Mouse (Mus musculus): ENCODE measurements around the gene Gtf3c4.

Gene Gtf3c4

GRCm38 (mm10) chr2:28840222-28840951, at the start of gene Gtf3c4, which contains the start of gene Ddx31:
Gtf3c4 (minus strand) TSS chr2:28840360.
Ddx31 (plus strand) TSS chr2:28840406.
- peak; percentile 94 for DNase-seq (ENCODE audit: low read depth, low spot score)

GRCm38 (mm10) chr2:28884914-28885313, 44.8 kb upstream of the Gtf3c4 start:
- no peak for DNase-seq (ENCODE audit: low read depth, low spot score)

GRCm38 (mm10) chr2:28882826-28883485, 42.8 kb upstream of the Gtf3c4 start:
- no peak for DNase-seq (ENCODE audit: low read depth, low spot score)

DNA sequence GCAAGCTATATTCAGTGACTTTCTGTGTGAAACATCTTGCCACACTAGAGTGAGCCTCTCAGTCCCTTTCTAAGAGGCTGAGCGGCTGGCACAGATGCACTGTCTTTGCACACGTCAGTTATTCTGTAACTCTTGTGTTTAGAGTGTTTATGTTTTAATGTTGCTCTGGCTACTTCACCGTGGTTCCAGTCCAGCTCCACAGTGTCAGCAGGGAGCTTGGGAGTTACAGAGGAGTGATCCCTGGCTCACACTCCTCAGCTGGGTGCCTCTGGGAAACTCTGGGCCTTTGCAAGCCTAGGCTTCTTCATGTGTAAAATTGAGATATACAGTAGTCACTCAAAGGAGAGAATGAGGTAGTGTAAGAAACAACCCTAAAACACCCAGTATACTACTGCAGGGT, 41.9 kb upstream of the Gtf3c4 start:
- no peak for DNase-seq (ENCODE audit: low read depth, low spot score)

DNA sequence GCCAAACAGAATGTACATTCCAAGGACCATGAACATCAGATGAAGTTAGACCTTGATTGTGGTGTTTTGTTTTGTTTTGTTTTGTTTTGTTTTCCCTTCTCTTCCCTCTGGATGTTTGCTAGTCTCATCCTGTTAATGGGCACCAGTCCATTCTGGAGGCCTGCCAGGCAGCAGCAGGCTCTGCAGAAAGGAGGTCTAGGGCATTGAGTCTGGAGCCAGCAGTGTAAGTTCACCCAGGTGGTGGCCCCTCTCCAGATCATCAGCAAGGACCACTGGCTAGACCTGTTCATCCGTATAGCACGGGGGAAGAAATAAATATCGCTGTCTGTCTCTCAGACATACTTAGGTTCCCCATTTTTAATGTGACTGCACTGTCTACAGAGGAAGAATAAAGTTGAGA, 41.1 kb upstream of the Gtf3c4 start:
- DNase-seq (ENCODE audit: low read depth, low spot score) = no peak

DNA sequence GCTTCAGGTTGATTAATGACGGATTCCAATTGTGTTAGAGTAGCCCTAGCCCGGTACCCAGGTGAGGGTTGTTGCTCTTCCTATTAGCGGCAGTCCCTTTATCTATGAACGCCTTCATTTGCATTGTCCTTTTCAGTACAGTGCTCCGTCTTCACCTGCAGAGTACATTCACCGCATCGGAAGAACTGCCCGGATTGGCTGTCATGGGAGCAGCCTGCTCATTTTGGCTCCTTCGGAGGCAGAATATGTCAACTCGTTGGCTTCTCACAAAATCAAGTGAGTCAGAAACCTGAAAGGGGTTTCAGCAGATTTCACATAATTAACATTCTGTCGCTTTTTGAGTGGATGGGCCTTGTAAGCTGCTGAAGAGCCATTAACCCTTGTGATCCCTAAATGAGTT, 35.4 kb upstream of the Gtf3c4 start:
- DNase-seq (ENCODE audit: low read depth, low spot score) = no peak

- DNase-seq (ENCODE audit: low read depth, low spot score) = no peak
Measured at GRCm38 (mm10) chr2:28867495-28867894, 27.3 kb upstream of the Gtf3c4 start.

DNA sequence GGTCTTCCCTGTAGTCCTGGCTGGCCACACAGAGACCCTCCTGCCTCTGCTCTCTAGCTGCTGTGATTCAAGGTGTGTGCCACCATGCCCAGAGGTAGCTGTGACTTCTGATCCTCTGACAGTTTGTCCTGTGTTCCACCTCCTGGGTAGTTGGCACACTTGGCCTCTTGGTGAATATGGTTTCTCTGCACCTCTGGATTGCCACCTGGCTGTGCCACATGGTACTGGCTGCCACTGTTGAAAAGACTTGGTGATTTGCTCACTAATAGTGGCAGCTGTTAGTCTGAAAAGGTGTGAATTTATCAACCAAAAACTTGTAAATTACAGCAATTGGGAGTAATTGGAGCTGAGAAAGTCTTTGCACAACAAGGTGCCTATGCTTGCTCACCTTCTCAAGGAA, 23.7 kb upstream of the Gtf3c4 start:
- DNase-seq (ENCODE audit: low read depth, low spot score) = peak; percentile 10

- DNase-seq (ENCODE audit: low read depth, low spot score) = no peak
Measured at GRCm38 (mm10) chr2:28860678-28861423, 20.7 kb upstream of the Gtf3c4 start.

DNA sequence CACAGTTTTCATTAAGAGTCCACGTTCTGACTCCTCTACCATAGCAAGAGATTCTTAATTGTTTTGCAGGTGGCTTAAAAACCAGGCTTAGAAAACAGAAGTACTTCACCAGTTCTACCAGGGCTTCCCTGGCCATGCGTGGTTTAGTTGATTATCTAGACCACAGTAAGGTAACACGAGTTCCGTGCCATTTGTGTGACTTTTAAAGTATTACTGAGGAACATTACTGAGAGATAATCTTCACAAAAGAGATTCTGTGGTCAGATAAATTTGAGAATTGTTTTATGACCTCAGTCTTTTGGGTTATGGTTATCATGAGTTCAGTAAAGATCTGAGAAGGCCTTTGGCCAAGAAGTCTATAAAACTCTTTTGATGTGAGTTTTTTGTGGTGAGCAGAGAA, 19.1 kb upstream of the Gtf3c4 start:
- DNase-seq (ENCODE audit: low read depth, low spot score) = no peak

DNA sequence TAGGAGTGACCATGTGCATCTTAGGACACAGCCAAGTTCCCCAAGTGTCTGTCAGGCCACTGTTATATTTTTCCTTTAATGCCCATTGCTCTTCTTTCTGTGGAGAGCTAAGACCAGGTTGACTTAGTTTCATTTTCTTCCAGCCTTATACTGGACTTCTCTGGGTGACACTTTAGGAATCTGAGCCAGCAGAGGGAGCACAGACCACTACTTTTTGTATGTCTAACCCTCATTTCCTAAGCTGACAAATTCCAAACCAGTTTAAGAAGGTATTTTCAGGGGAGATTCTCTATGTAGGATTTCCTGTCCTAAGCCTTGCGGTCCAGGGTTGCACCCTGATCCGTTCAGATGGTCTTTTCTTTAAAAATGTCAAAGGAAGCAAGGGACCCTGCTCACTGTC, 15.6 kb upstream of the Gtf3c4 start:
- DNase-seq (ENCODE audit: low read depth, low spot score) = no peak

GRCm38 (mm10) chr2:28852594-28852993, 12.4 kb upstream of the Gtf3c4 start:
- DNase-seq (ENCODE audit: low read depth, low spot score) = no peak

DNA sequence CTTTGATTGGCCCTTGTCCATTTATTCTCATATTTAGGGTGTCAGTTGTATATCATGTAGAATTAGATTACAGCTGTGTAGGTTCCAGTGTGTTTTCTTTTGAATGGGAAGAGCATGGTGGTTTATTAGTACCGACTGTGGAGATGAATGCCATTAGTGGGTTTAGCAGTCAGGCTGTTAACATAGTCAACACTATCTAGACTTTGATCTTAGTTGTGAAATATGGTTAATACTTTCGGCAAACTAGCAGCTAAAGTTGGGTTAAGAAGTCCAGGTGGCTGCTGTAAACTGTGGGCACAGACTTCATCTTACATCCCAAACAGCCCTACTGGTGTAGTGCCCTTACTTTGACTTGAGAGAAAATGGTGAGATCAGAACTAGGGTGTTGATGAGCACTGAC, 8.7 kb upstream of the Gtf3c4 start:
- no peak for DNase-seq (ENCODE audit: low read depth, low spot score)

GRCm38 (mm10) chr2:28842042-28842441, 1.9 kb upstream of the Gtf3c4 start:
- DNase-seq (ENCODE audit: low read depth, low spot score) = no peak

- DNase-seq (ENCODE audit: low read depth, low spot score) = no peak
Measured at GRCm38 (mm10) chr2:28839501-28840221, 499 bp downstream of the Gtf3c4 start.

- no peak for DNase-seq (ENCODE audit: low read depth, low spot score)
Measured at GRCm38 (mm10) chr2:28836181-28836940, 3.8 kb downstream of the Gtf3c4 start.

- DNase-seq (ENCODE audit: low read depth, low spot score) = no peak
Measured at GRCm38 (mm10) chr2:28829265-28829664, 10.9 kb downstream of the Gtf3c4 start.

GRCm38 (mm10) chr2:28818866-28819265, 21.3 kb downstream of the Gtf3c4 start:
- no peak for DNase-seq (ENCODE audit: low read depth, low spot score)

DNA sequence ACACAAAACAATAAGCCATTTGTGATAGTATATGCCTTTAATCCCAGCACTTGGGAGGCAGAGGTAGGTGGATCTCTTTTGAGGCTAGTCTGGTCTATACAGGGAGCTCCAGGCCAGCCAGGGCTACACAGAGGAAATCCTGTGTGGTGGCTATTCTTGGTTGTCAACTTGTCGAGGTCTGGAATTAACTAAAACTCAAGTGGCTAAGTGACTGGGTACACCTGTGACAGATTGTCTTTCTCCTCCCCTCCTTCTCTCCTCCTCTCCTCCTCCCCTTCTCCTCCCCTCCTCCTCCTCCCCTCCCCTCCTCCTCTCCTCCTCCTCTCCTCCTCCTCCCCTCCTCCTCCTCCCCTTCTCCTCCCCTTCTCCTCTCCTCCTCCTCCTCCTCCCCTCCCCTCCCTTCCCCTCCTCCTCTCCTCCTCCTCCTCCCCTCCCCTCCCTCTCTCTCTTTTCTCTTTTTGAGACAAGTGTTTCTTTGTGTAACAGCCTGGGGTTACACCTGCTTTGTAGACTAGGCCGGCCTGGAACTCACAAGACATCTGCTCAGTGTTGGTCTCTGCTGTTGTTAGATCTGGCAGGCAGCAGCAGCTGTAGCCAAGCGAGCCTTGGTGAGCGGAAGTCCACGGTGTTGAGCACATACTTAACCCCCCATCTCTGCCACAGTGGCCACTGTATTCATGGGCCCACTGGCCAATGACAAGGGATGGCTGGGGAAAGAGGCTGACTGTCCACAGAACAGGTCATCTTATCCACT, 29.7 kb downstream of the Gtf3c4 start:
- DNase-seq (ENCODE audit: low read depth, low spot score) = no peak

DNA sequence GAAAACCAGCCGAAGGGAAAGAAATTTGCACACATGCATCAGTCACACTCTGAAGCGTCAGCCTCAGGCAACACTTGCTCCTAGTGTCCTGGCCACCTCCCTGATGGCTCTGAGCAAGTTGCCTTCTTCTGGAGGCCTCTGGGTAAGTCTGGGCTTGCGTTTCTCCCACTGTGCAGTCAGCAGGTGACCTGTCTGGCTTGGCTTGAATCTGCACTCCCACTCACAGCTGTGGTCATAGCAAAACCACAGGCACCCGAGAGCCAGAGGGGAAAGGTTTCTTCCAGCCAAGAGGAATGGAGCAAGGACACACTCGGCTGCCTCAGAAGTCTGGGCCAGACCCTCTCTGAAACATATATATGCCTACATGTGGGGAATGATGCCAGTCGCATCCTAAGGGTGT, 31.3 kb downstream of the Gtf3c4 start:
- no peak for DNase-seq (ENCODE audit: low read depth, low spot score)

All from CD4-positive helper T cell, adult 2 months (primary cell).